In the genomic region with DNA sequence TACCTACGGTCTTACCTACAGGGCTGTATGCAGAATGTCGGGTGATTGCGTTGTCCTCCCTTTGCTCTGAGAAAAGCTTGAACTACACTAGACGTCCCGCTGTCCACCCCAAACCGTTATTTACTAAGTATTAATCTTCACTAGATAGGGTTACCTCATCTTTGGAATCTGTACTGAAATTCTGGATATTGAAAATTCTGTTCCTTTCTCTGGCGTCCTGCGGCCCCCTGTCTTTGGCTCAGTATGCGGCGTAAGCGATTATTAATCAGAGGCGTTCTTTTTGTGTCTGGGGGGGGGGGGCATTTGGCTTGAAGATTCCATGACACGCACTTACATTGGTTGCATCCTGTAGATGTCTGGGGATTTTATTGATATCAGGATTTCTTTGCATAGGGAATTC, we compare ENCODE assay signal across 12 mouse cellular contexts.
DNase-seq lines count a peak whose midpoint lies in the region; ATAC-seq and TF ChIP-seq lines count a peak whose summit lies in the region.
"Had no signal": no experiment of that assay in that cellular context is flagged by ENCODE, and none has a peak within 500 bp of the region (broad histone marks: within the 10 kb centered on the region; RNA-seq: fewer than 3 reads in every experiment).

No protein-coding gene starts in this region.

- no peaks in the 10 kb centered on the region for H3K79me2 ChIP-seq in heart, adult 2 months (replicated peaks; ENCODE audit: control insufficient read depth, insufficient read depth, low read length)

- no peak for TF ChIP-seq POLR2A in heart, adult 2 months (IDR thresholded peaks at IDR 0.05; ENCODE audit: insufficient read depth, low read depth, low read length)

- H3K9ac ChIP-seq in heart, postnatal 0 days (replicated peaks; ENCODE audit: low read depth, low read length) = no peak overlapping the region
- no peak overlapping the region for H3K9ac ChIP-seq in heart, embryonic 11.5 days (ENCODE audit: low read depth, low read length)
- no peak overlapping the region for H3K9ac ChIP-seq in embryonic facial prominence, embryonic 14.5 days (ENCODE audit: low read depth, low read length)
- H3K9ac ChIP-seq in hindbrain, embryonic 16.5 days (ENCODE audit: low read depth, low read length) = peak overlapping the region; percentile 70
- peak overlapping the region; percentile 78 for H3K9ac ChIP-seq in neural tube, embryonic 15.5 days (replicated peaks)
- no peak overlapping the region for H3K9ac ChIP-seq in heart, adult 2 months (ENCODE audit: low read depth, low read length)
- H3K9ac ChIP-seq: intestine, embryonic 15.5 days; limb, embryonic 15.5 days had no signal

- no peak overlapping the region for H3K4me3 ChIP-seq in heart, postnatal 0 days (ENCODE audit: low read depth, low read length)
- H3K4me3 ChIP-seq in heart, embryonic 11.5 days (ENCODE audit: low read depth, low read length) = no peak overlapping the region
- no peak overlapping the region for H3K4me3 ChIP-seq in embryonic facial prominence, embryonic 14.5 days (ENCODE audit: low read depth, low read length)
- H3K4me3 ChIP-seq in hindbrain, embryonic 16.5 days (ENCODE audit: low read length) = peak overlapping the region; percentile 74
- H3K4me3 ChIP-seq in neural tube, embryonic 15.5 days (replicated peaks) = peak overlapping the region; percentile 64
- H3K4me3 ChIP-seq in heart, adult 2 months = no peak overlapping the region
- H3K4me3 ChIP-seq: erythroblast, embryonic 14.5 days; intestine, embryonic 15.5 days; limb, embryonic 15.5 days had no signal

- H3K9me3 ChIP-seq in heart, postnatal 0 days (replicated peaks; ENCODE audit: control insufficient read depth, low read length) = 0 out of 2 replicates have a peak, but pooled peaks cover 3% of the 10 kb centered on the region
- no peaks in the 10 kb centered on the region for H3K9me3 ChIP-seq in heart, embryonic 11.5 days (replicated peaks; ENCODE audit: control insufficient read depth, low read length)
- H3K9me3 ChIP-seq in embryonic facial prominence, embryonic 14.5 days (ENCODE audit: control insufficient read depth, low read length) = no peaks in the 10 kb centered on the region; the same call in 1 of the 2 replicates
- no peaks in the 10 kb centered on the region for H3K9me3 ChIP-seq in hindbrain, embryonic 16.5 days (ENCODE audit: control insufficient read depth, low read length)
- no peaks in the 10 kb centered on the region for H3K9me3 ChIP-seq in neural tube, embryonic 15.5 days (replicated peaks)
- H3K9me3 ChIP-seq: intestine, embryonic 15.5 days; limb, embryonic 15.5 days had no signal

- peaks cover 98% of the 10 kb centered on the region for H3K27me3 ChIP-seq in heart, postnatal 0 days (ENCODE audit: control insufficient read depth, insufficient read depth, low read length)
- peaks cover 82% of the 10 kb centered on the region for H3K27me3 ChIP-seq in heart, embryonic 11.5 days (ENCODE audit: control insufficient read depth, insufficient read depth, low read length)
- peaks cover 93% of the 10 kb centered on the region for H3K27me3 ChIP-seq in embryonic facial prominence, embryonic 14.5 days (replicated peaks; ENCODE audit: control insufficient read depth, insufficient read depth, low read length)
- no peaks in the 10 kb centered on the region for H3K27me3 ChIP-seq in hindbrain, embryonic 16.5 days (replicated peaks; ENCODE audit: control insufficient read depth, insufficient read depth, low read length)
- 0 out of 2 replicates have a peak, but pooled peaks cover 2% of the 10 kb centered on the region for H3K27me3 ChIP-seq in neural tube, embryonic 15.5 days (replicated peaks)
- H3K27me3 ChIP-seq in heart, adult 2 months (ENCODE audit: control insufficient read depth, insufficient read depth, low read length) = peaks cover 32% of the 10 kb centered on the region

- no peak for ATAC-seq in heart, postnatal 0 days (ENCODE audit: insufficient read depth, low read depth)
- no peak for ATAC-seq in heart, embryonic 11.5 days (replicated peaks; ENCODE audit: insufficient number of reproducible peaks, low FRiP score, low TSS enrichment)
- ATAC-seq in embryonic facial prominence, embryonic 14.5 days (ENCODE audit: low read depth) = no peak
- ATAC-seq in hindbrain, embryonic 16.5 days = no peak
- no peak for ATAC-seq in neural tube, embryonic 15.5 days (ENCODE audit: low FRiP score)

- H3K4me2 ChIP-seq in heart, postnatal 0 days (ENCODE audit: low read depth, low read length) = no peak overlapping the region
- H3K4me2 ChIP-seq in heart, embryonic 11.5 days = no peak overlapping the region
- 0 out of 2 replicates have a peak overlapping the region, but pooled peaks have one; percentile 18 for H3K4me2 ChIP-seq in embryonic facial prominence, embryonic 14.5 days (ENCODE audit: low read depth, low read length)
- peak overlapping the region; percentile 75 for H3K4me2 ChIP-seq in hindbrain, embryonic 16.5 days (ENCODE audit: low read length)
- peak overlapping the region; percentile 67 for H3K4me2 ChIP-seq in neural tube, embryonic 15.5 days
- H3K4me2 ChIP-seq: intestine, embryonic 15.5 days; limb, embryonic 15.5 days had no signal

- no peaks in the 10 kb centered on the region for H3K36me3 ChIP-seq in heart, postnatal 0 days (replicated peaks; ENCODE audit: control insufficient read depth, insufficient read depth, low read length)
- no peaks in the 10 kb centered on the region for H3K36me3 ChIP-seq in heart, embryonic 11.5 days (ENCODE audit: control insufficient read depth, insufficient read depth, low read length)
- H3K36me3 ChIP-seq in embryonic facial prominence, embryonic 14.5 days (ENCODE audit: control insufficient read depth, insufficient read depth, low read length) = no peaks in the 10 kb centered on the region
- no peaks in the 10 kb centered on the region for H3K36me3 ChIP-seq in hindbrain, embryonic 16.5 days (ENCODE audit: control insufficient read depth, insufficient read depth, low read length)
- H3K36me3 ChIP-seq in neural tube, embryonic 15.5 days = no peaks in the 10 kb centered on the region
- no peaks in the 10 kb centered on the region for H3K36me3 ChIP-seq in heart, adult 2 months (ENCODE audit: control insufficient read depth, insufficient read depth, low read length)
- H3K36me3 ChIP-seq: intestine, embryonic 15.5 days; limb, embryonic 15.5 days had no signal

- TF ChIP-seq CTCF in heart, postnatal 0 days (IDR thresholded peaks at IDR 0.05; ENCODE audit: low read depth) = no peak
- no peak for TF ChIP-seq CTCF in heart, adult 2 months (IDR thresholded peaks at IDR 0.05)

- no peak overlapping the region for H3K27ac ChIP-seq in heart, postnatal 0 days (ENCODE audit: low read depth)
- H3K27ac ChIP-seq in heart, embryonic 11.5 days (ENCODE audit: low read depth, low read length) = no peak overlapping the region
- H3K27ac ChIP-seq in embryonic facial prominence, embryonic 14.5 days (replicated peaks; ENCODE audit: low read depth, low read length) = no peak overlapping the region
- H3K27ac ChIP-seq in hindbrain, embryonic 16.5 days (ENCODE audit: low read depth, low read length) = peak overlapping the region; percentile 100
- H3K27ac ChIP-seq in neural tube, embryonic 15.5 days (replicated peaks) = peak overlapping the region; percentile 100
- H3K27ac ChIP-seq in heart, adult 2 months = no peak overlapping the region
- H3K27ac ChIP-seq: intestine, embryonic 15.5 days; limb, embryonic 15.5 days had no signal

- DNase-seq in heart, postnatal 0 days (ENCODE audit: low spot score) = peak; percentile 5
- DNase-seq in embryonic facial prominence, embryonic 14.5 days (ENCODE audit: low spot score) = no peak
- DNase-seq in heart, adult 2 months = no peak
- DNase-seq in gastrocnemius, postnatal 10 days = no peak
- DNase-seq in gastrocnemius, adult 8-10 months (ENCODE audit: low spot score in 2 of 2) = no peak
- DNase-seq: lung, postnatal 36 days had no signal

- peaks cover 7% of the 10 kb centered on the region; the same call in 1 of the 2 replicates for H3K4me1 ChIP-seq in heart, postnatal 0 days (ENCODE audit: control insufficient read depth, insufficient read depth)
- H3K4me1 ChIP-seq in heart, embryonic 11.5 days (ENCODE audit: control insufficient read depth, insufficient read depth, low read length) = peaks cover 7% of the 10 kb centered on the region
- H3K4me1 ChIP-seq in embryonic facial prominence, embryonic 14.5 days (ENCODE audit: control insufficient read depth, insufficient read depth, low read length) = peaks cover 6% of the 10 kb centered on the region; the same call in 1 of the 2 replicates
- H3K4me1 ChIP-seq in hindbrain, embryonic 16.5 days (ENCODE audit: control insufficient read depth, insufficient read depth, low read depth, low read length) = no peaks in the 10 kb centered on the region
- H3K4me1 ChIP-seq in neural tube, embryonic 15.5 days = no peaks in the 10 kb centered on the region
- H3K4me1 ChIP-seq in heart, adult 2 months (ENCODE audit: control insufficient read depth, insufficient read depth, low read length) = no peaks in the 10 kb centered on the region; the same call in 1 of the 2 replicates

- TF ChIP-seq EP300 in heart, postnatal 0 days (IDR thresholded peaks at IDR 0.05; ENCODE audit: low read depth) = no peak
- TF ChIP-seq EP300 in heart, adult 2 months (IDR thresholded peaks at IDR 0.05; ENCODE audit: insufficient read depth, low read depth, low read length) = no peak

- WGBS in heart, postnatal 0 days = 6% methylated on average over 13 of the region's 13 CpGs
- 2% methylated on average over 13 of the region's 13 CpGs for WGBS in heart, embryonic 11.5 days (ENCODE audit: insufficient replicate concordance)
- WGBS in embryonic facial prominence, embryonic 14.5 days = 4% methylated on average over 11 of the region's 13 CpGs
- 6% methylated on average over 13 of the region's 13 CpGs for WGBS in hindbrain, embryonic 16.5 days
- 2% methylated on average over 13 of the region's 13 CpGs for WGBS in neural tube, embryonic 15.5 days
- WGBS in heart, adult 2 months = 11% methylated on average over 13 of the region's 13 CpGs

- intact Hi-C loops in heart, adult 2 months (cut with DNase I) = no loop called here

Comparison
In these comparisons a context has a peak if more than half of its experiments do, and no peak if none do; other contexts are left out.
1. H3K27ac ChIP-seq: peak in hindbrain, embryonic 16.5 days (single experiment) and neural tube, embryonic 15.5 days (single experiment); none in heart, postnatal 0 days (single experiment), heart, embryonic 11.5 days (single experiment), embryonic facial prominence, embryonic 14.5 days (single experiment) and heart, adult 2 months (single experiment).
2. H3K4me2 ChIP-seq: peak in embryonic facial prominence, embryonic 14.5 days (single experiment), hindbrain, embryonic 16.5 days (single experiment) and neural tube, embryonic 15.5 days (single experiment); none in heart, postnatal 0 days (single experiment) and heart, embryonic 11.5 days (single experiment).
3. H3K4me3 ChIP-seq: peak in hindbrain, embryonic 16.5 days (single experiment) and neural tube, embryonic 15.5 days (single experiment); none in heart, postnatal 0 days (single experiment), heart, embryonic 11.5 days (single experiment), embryonic facial prominence, embryonic 14.5 days (single experiment) and heart, adult 2 months (single experiment).
4. H3K9ac ChIP-seq: peak in hindbrain, embryonic 16.5 days (single experiment) and neural tube, embryonic 15.5 days (single experiment); none in heart, postnatal 0 days (single experiment), heart, embryonic 11.5 days (single experiment), embryonic facial prominence, embryonic 14.5 days (single experiment) and heart, adult 2 months (single experiment).